Mouse (Mus musculus): ENCODE results near the gene Scai.

Gene Scai

DNA sequence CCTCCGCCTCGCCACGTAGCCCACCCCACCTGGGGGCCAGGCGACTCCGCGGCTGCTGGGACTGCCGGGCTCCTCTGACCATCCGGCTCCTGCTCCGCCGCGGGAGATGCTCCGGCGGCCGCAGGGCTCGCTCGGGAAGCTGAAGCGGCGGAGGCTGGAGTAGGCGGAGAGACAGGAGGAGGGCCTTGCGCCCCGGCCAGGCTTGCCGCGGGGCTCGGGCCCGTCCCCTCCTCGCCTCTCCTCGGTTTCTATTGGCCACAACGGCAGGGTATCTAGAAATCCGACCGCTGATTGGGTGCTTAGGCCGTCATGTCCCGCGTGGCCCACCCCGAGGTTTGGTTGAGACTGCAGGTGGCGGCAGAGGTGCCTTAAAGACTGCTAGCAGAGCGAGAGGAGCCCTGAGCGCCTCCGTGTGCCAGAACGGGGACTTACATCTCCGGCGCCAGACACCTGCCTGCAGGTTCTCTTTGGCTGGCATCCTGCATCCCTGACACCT is at the start of gene Scai:
TSS of gene Scai (minus strand) at position 174 of the 496 bp plus-strand sequence.
- peak; percentile 98 to 99 for DNase-seq (ENCODE audit: low spot score in 2 of 2)

GRCm38 (mm10) chr2:39226731-39227130 is 36.2 kb upstream of the Scai start:
- DNase-seq (ENCODE audit: low spot score in 2 of 2): no peak

GRCm38 (mm10) chr2:39226019-39226640 is 35.6 kb upstream of the Scai start, which contains the start of gene Ppp6c:
Ppp6c (minus strand) TSS chr2:39226451.
- DNase-seq (ENCODE audit: low spot score in 2 of 2): peak; percentile 92 to 93

DNA sequence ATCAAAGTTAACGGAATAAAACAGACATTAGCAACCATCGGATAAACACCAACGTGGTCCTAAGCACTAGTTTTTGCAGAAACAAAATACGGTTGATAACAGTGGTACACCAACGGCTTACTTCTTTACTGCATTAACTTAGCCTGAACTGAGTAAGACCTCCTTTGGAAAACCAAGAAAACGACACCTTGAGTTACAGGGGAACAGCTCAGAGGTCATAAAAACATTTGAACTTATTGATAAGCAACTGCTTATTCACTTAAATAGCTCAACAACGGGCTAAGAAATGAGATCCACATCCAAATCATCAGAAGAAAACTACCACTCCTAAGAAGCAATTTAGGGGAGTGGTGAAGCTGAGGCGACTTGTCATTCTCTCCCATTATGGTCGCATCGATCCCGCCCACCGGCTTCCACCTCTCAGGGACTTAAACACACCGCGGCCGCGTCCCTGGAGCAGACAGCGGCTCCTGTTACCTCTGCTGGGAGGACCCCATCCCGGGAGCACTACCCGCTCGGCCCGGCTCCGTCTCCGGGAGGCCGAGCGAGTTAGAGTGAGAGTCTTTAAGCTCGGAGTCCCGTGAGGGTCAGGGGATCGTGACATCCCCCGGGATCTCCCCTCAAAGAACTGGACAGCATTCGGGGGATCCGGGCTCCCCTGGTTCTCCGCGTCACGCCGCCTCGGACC is 34.9 kb upstream of the Scai start:
- DNase-seq (ENCODE audit: low spot score in 2 of 2): peak in 1 of 2 experiments; percentile 43

- DNase-seq (ENCODE audit: low spot score in 2 of 2): no peak
Measured at GRCm38 (mm10) chr2:39224621-39225020, 34.1 kb upstream of the Scai start.

DNA sequence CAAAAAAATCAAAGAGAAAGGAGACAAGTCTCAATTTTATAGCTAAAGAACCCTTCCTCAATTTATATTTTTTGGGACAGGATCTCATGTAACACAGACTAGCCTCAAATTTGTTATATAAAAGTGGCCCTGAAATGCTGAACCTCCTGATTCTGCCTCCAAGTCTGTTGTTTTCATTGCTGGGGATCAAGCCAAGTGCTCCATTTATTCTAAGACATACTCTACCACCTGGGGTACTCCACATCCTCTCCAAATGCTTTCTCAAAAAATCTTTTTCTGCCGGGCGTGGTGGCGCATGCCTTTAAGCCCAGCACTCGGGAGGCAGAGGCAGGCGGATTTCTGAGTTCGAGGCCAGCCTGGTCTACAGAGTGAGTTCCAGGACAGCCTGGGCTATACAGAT is 29.5 kb upstream of the Scai start:
- DNase-seq (ENCODE audit: low spot score in 2 of 2): no peak

- no peak for DNase-seq (ENCODE audit: low spot score in 2 of 2)
Measured at GRCm38 (mm10) chr2:39219034-39219433, 28.5 kb upstream of the Scai start.

DNA sequence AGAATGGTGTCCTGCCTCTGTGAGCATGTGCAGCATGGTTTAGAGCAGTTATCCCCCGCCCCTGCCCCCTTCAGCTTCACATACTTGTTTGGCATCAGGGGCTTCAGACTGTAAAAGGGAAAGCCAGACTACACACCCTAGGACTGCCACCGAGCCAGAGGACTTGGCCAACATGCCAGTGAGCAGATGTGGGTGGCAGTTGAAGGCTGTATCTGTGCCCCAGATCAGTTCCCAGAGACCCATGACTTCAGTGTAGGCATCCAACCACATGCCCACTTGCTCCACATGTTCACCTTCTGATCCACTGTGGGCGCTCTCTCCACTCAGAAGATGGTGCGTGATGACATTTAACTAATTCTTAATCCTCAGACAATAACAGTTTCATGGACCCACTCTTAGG is 26.6 kb upstream of the Scai start:
- no peak for DNase-seq (ENCODE audit: low spot score in 2 of 2)

DNA sequence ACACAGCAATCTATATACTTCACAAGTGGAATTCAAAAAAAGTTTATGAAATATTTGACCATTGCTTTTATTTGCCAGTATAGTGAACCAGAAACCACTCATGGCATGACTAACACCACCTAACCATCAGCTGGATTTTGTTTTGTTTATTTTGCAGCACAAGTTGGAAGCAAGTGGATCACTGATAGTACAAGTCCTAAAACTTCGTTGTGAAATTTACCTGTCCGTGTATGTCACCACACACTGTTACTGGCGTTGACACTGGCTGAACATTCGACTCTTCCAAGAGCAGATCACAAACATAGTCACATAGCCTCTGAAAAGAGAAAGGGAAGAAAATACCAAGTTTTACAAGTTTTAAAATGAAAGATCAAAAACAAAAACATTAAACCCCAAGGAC is 20.2 kb upstream of the Scai start:
- DNase-seq (ENCODE audit: low spot score in 2 of 2): no peak

GRCm38 (mm10) chr2:39203359-39203758 is 12.8 kb upstream of the Scai start:
- DNase-seq (ENCODE audit: low spot score in 2 of 2): no peak

GRCm38 (mm10) chr2:39194809-39195208 is 4.3 kb upstream of the Scai start:
- no peak for DNase-seq (ENCODE audit: low spot score in 2 of 2)

DNA sequence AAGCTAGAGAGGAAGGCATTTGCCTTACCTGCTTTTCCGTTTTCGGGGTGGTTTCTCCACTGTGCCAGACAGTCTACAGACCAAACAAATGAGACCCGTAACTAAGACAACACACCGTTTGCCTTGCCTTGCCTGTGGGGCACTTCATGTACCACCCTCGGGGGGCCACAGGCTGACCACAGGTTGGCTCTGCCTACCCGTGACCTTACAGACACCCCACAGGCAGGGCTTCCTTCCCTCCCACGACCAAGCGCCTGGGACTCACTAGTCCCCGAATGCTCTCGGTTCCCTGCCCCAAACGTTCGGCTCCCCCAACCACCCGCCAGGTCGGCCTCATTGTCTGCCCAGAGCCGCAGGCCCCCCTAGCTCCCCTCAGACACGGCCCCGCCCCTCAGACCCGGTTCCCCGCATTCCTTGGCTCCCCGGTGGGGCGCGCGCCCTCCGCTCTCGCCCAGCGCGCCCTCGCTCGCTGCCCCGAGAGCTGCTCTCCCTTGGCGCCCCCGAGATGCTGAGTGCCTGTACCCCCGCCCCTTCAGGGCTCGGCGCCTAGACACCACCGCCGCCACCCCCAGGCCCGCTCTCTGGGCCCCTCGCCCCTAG is 473 bp downstream of the Scai start:
- DNase-seq (ENCODE audit: low spot score in 2 of 2): peak in 1 of 2 experiments; percentile 43

- DNase-seq (ENCODE audit: low spot score in 2 of 2): no peak
Measured at GRCm38 (mm10) chr2:39185942-39186341, 4.6 kb downstream of the Scai start.

DNA sequence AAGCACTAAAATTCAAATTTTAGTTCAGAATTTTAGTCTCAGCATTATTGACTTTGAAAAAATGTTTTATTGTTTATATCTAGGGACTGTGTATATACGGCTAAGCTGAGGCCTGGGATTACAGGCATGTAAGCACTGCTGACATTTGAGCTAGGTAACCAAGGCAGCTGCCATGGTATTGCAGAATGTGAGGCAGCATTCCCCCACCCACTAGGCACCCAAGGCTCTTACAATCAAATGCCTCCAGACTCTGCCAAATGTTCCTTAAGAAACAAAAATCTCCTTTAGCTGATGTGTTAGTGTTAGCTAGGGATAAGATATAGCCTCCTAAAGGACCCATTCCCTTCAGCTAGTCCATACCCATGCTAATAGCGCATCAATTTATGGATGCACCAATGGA is 6.9 kb downstream of the Scai start:
- no peak for DNase-seq (ENCODE audit: low spot score in 2 of 2)

DNA sequence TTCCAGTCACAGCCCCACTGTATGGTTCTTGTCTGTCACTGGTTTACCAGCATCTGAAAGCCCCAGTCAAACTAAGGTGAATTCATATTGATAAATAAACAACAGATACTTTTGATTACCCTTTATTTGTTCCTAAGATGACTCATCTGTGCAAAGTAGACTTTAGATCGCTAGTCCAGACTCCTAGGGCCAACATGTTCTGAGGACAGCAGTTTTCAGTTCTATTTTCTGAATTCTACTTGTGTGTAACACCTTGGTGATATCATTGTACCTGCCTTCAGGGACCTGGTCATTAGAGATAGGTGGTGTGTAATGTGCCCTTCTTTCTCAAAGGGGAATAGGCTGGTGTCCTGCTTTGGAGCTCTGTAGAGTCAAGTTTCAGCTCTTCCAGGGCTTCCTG is 29.5 kb downstream of the Scai start:
- no peak for DNase-seq (ENCODE audit: low spot score in 2 of 2)

DNA sequence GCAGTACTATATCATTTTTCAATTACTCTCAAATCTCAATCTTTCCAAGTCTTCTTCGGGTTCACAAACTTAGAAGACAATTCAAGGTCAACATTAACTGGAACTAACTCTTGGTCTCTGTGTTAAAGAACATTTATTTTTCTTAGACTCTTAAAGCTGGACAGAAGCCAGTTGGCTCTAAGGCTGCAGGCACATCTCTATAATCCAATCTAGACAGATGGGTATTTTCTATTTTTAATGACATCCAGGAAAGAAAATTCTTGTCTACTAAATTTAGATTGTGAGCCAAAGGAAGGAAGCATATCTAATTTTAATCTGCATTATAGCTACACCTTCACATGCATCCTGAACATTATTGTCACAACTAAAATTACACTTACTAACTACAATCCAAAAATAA is 32.6 kb downstream of the Scai start:
- no peak for DNase-seq (ENCODE audit: low spot score in 2 of 2)

- no peak for DNase-seq (ENCODE audit: low spot score in 2 of 2)
Measured at GRCm38 (mm10) chr2:39156821-39157220, 33.7 kb downstream of the Scai start.

DNA sequence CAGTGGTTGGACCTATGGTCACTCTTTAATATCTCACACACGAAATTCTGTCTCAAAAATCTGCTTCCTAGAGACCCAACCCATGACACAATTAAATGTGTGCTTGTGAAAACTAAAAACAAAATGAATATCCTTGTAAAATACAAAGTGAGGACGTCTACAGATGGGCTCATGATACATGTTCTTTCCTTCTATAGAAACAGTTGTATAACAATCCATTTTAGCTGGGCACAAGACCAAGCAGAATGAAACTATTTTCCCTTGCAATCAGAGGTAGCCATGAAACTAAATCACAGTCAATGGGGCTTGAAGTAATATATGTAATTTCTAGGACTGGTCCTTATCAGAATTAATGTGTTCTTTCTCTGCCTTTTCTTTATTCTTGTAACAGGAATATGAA is 39.6 kb downstream of the Scai start:
- DNase-seq (ENCODE audit: low spot score in 2 of 2): no peak

DNA sequence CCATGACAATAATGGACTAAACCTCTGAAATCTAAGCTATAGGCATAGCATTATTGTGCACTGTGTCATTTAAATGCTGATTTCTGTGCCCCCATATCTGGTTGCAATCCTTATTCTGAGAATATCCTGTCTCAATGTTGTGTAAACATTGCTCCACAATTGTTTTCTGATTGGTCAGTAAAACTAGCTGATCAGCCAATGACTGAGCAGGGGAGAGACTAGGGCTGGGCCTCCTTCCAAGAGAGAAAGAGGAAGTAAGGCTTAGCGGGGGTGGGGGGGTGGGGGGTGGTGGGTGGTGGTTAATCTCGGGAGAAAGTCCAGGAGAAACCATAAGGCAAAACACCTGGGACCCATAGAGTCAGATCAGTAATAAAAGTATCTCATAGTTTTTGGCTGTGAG is 42.5 kb downstream of the Scai start:
- DNase-seq (ENCODE audit: low spot score in 2 of 2): no peak

DNA sequence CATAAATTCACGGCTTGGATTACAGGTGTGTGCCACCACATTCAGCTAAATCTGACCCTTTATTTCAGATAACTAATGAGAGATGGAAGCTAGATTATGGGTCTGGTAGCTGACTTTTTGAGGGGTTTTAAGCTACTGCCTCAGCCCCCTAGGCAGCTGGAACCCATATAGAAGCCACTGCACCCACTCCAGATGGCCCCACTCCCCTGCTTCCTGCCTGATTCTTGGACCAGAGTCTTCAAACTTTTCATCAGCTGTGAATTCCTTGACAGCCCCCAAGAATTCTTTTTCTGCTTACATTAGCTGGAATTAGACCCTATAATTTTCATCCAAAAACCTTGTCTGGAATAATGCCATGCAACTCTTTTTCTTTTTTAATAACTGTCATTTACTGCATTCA is 44.1 kb downstream of the Scai start:
- no peak for DNase-seq (ENCODE audit: low spot score in 2 of 2)

- DNase-seq (ENCODE audit: low spot score in 2 of 2): peak in 1 of 2 experiments; percentile 38
Measured at GRCm38 (mm10) chr2:39142357-39142948, 48.1 kb downstream of the Scai start.
